Mouse (Mus musculus): ENCODE data around the gene Clec9a. TPM values are rescaled to one million over a fixed set of nuclear protein-coding genes. Genes with fewer than 3 reads are reported as not detected.

Clec9a gene
- total RNA-seq, 2 experiments from 2014 or later: not detected

GRCm38 (mm10) chr6:129422311-129422710 lies 13.6 kb downstream of the Clec9a start:
- DNase-seq (ENCODE audit: low spot score in 2 of 2): no peak
- intact Hi-C loops (cut with DNase I): no loop called here

GRCm38 (mm10) chr6:129423040-129423733 lies 14.5 kb downstream of the Clec9a start:
- DNase-seq (ENCODE audit: low spot score in 2 of 2): no peak
- intact Hi-C loops (cut with DNase I): no loop called here

- intact Hi-C loops (cut with DNase I): no loop called here
Observed at GRCm38 (mm10) chr6:129423734-129424072, 15.0 kb downstream of the Clec9a start.

GRCm38 (mm10) chr6:129425217-129425616 lies 16.6 kb downstream of the Clec9a start:
- no peak for DNase-seq (ENCODE audit: low spot score in 2 of 2)
- intact Hi-C loops (cut with DNase I): no loop called here

More at GRCm38 (mm10) chr6:129423734-129424072, 15.0 kb downstream of the Clec9a start:
- DNase-seq (ENCODE audit: low spot score in 2 of 2): peak; percentile 42 to 45

- no peak for DNase-seq (ENCODE audit: low spot score in 2 of 2)
- intact Hi-C loops (cut with DNase I): no loop called here
Observed at GRCm38 (mm10) chr6:129425812-129426211, 17.1 kb downstream of the Clec9a start.

- intact Hi-C loops (cut with DNase I): no loop called here
- no peak for DNase-seq (ENCODE audit: low spot score in 2 of 2)
Observed at GRCm38 (mm10) chr6:129427281-129427680, 18.6 kb downstream of the Clec9a start.

GRCm38 (mm10) chr6:129434239-129434638 lies 25.6 kb downstream of the Clec9a start:
- DNase-seq (ENCODE audit: low spot score in 2 of 2): no peak

GRCm38 (mm10) chr6:129436025-129436424 lies 27.4 kb downstream of the Clec9a start:
- intact Hi-C loops (cut with DNase I): no loop called here
- DNase-seq (ENCODE audit: low spot score in 2 of 2): no peak

More at GRCm38 (mm10) chr6:129434239-129434638, 25.6 kb downstream of the Clec9a start:
- intact Hi-C loops (cut with DNase I): no loop called here

GRCm38 (mm10) chr6:129438033-129438432 lies 29.4 kb downstream of the Clec9a start:
- DNase-seq (ENCODE audit: low spot score in 2 of 2): no peak
- intact Hi-C loops (cut with DNase I): no loop called here

GRCm38 (mm10) chr6:129449743-129450142 lies 41.1 kb downstream of the Clec9a start:
- intact Hi-C loops (cut with DNase I): no loop called here
- no peak for DNase-seq (ENCODE audit: low spot score in 2 of 2)

GRCm38 (mm10) chr6:129451411-129452039 lies 42.9 kb downstream of the Clec9a start, which contains the start of gene Clec1a:
Clec1a (minus strand) TSS chr6:129452000.
- intact Hi-C loops (cut with DNase I): no loop called here
- DNase-seq (ENCODE audit: low spot score in 2 of 2): no peak

- no peak for DNase-seq (ENCODE audit: low spot score in 2 of 2)
- intact Hi-C loops (cut with DNase I): no loop called here
Observed at GRCm38 (mm10) chr6:129471386-129471785, 62.7 kb downstream of the Clec9a start.

- DNase-seq (ENCODE audit: low spot score in 2 of 2): no peak
Observed at GRCm38 (mm10) chr6:129472627-129473026, 64.0 kb downstream of the Clec9a start.

More at GRCm38 (mm10) chr6:129472627-129473026, 64.0 kb downstream of the Clec9a start:
- intact Hi-C loops (cut with DNase I): no loop called here

Other genes with a start within 250 kb of the Clec9a start
- gene Clec2d, start 228.2 kb upstream of the Clec9a start, total RNA-seq (2021): 1 to 10 TPM; 6.4 to 8.4 TPM
- not detected for gene Cd69, start 133.4 kb upstream of the Clec9a start, total RNA-seq (2021)
- gene 4922502D21Rik, start 77.1 kb upstream of the Clec9a start, total RNA-seq (2021): not detected
- gene Clec12a, start 66.2 kb upstream of the Clec9a start, total RNA-seq (2021): under 1 TPM in 1 of 2 experiments, not detected in 1; 0.25 TPM
- gene Clec12b, start 23.0 kb upstream of the Clec9a start, total RNA-seq (2021): not detected
- under 1 TPM in 1 of 2 experiments, not detected in 1; 0.59 TPM for gene Clec1b, start 11.6 kb upstream of the Clec9a start, total RNA-seq (2021)
- gene Clec1a, start 43.1 kb downstream of the Clec9a start, total RNA-seq (2021): 1 to 10 TPM in 1 of 2 experiments, under 1 TPM in 1; 0.52 to 1.1 TPM
- gene Olr1, start 98.3 kb downstream of the Clec9a start, total RNA-seq (2021): not detected
- not detected for gene Tmem52b, start 103.7 kb downstream of the Clec9a start, total RNA-seq (2021)
- 100 to 1,000 TPM; 655 to 787 TPM for gene Gabarapl1, start 124.3 kb downstream of the Clec9a start, total RNA-seq (2021)
- gene Klre1, start 169.0 kb downstream of the Clec9a start, total RNA-seq (2021): not detected
- gene Klrd1, start 182.9 kb downstream of the Clec9a start, total RNA-seq (2021): 1 to 10 TPM in 1 of 2 experiments, not detected in 1; 1.1 TPM
- not detected for gene Klrk1, start 215.0 kb downstream of the Clec9a start, total RNA-seq (2021)
- gene Klrc3, start 234.5 kb downstream of the Clec9a start, total RNA-seq (2021): not detected

Measured in left cerebral cortex, postnatal 36 days (tissue).